Mouse (Mus musculus) cerebellum, adult 2 months (tissue): ENCODE measurements at regions not wholly inside any gene's neighbourhood (a gene's known extent, or its start where the extent isn't known, plus 50 kb on each side); places are given as distances from the start of the nearest gene placed in this dataset.

Experiments
- CTCF ChIP-seq: fragments of 200-500 bp; IDR thresholded peaks from 2 replicates; pipeline ENCODE4 v1.5.1; 2011; ENCODE audit warnings: low read depth, mild to moderate bottlenecking, control low read depth, low read length, moderate library complexity, borderline replicate concordance; ENCODE audit not compliant: insufficient read depth
- POLR2A ChIP-seq: fragments of 200-500 bp; IDR thresholded peaks from 2 replicates; pipeline ENCODE4 v1.6.1; 2011; ENCODE audit warnings: low read length, control low read depth, borderline replicate concordance; ENCODE audit not compliant: insufficient read depth

- no peak for TF ChIP-seq POLR2A
- TF ChIP-seq CTCF = no peak
Measured at GRCm38 (mm10) chr13:16476515-16476914, 464.9 kb downstream of the Inhba start.
